24 mouse cellular contexts compared by ENCODE assay signal in genomic region chr9:113162897-113163874, GRCm38 (mm10).
DNase-seq lines count a peak whose midpoint lies in the region; ATAC-seq and TF ChIP-seq lines count a peak whose summit lies in the region.
"Had no signal": no experiment of that assay in that cellular context is flagged by ENCODE, and none has a peak within 500 bp of the region (broad histone marks: within the 10 kb centered on the region; RNA-seq: fewer than 3 reads in every experiment).

No protein-coding gene starts in this region.

- no peak for TF ChIP-seq POLR2A in thymus, adult 2 months (IDR thresholded peaks at IDR 0.05; ENCODE audit: control insufficient read depth, extremely low read depth, insufficient read depth, low read length, poor library complexity)

- no peak overlapping the region for H3K4me2 ChIP-seq in neural tube, embryonic 11.5 days (ENCODE audit: low read depth)
- no peak overlapping the region for H3K4me2 ChIP-seq in hindbrain, embryonic 16.5 days (ENCODE audit: low read length)
- no peak overlapping the region for H3K4me2 ChIP-seq in neural tube, embryonic 15.5 days
- H3K4me2 ChIP-seq: embryonic facial prominence, embryonic 15.5 days; heart, embryonic 12.5 days; limb, embryonic 12.5 days; liver, embryonic 13.5 days; lung, embryonic 14.5 days; neural tube, embryonic 12.5 days had no signal

- no peak overlapping the region for H3K9ac ChIP-seq in neural tube, embryonic 11.5 days (ENCODE audit: low read length)
- no peak overlapping the region for H3K9ac ChIP-seq in hindbrain, embryonic 16.5 days (ENCODE audit: low read depth, low read length)
- H3K9ac ChIP-seq in neural tube, embryonic 15.5 days (replicated peaks): no peak overlapping the region
- H3K9ac ChIP-seq: embryonic facial prominence, embryonic 15.5 days; heart, embryonic 12.5 days; limb, embryonic 12.5 days; liver, embryonic 13.5 days; lung, embryonic 14.5 days; neural tube, embryonic 12.5 days had no signal

- no peaks in the 10 kb centered on the region for H3K36me3 ChIP-seq in neural tube, embryonic 11.5 days (ENCODE audit: control insufficient read depth, insufficient read depth, low read length)
- no peaks in the 10 kb centered on the region for H3K36me3 ChIP-seq in hindbrain, embryonic 16.5 days (ENCODE audit: control insufficient read depth, insufficient read depth, low read length)
- H3K36me3 ChIP-seq in neural tube, embryonic 15.5 days: no peaks in the 10 kb centered on the region
- no peaks in the 10 kb centered on the region for H3K36me3 ChIP-seq in thymus, adult 2 months (ENCODE audit: control insufficient read depth, insufficient read depth, low read length)
- H3K36me3 ChIP-seq: embryonic facial prominence, embryonic 15.5 days; heart, embryonic 12.5 days; limb, embryonic 12.5 days; liver, embryonic 13.5 days; neural tube, embryonic 12.5 days had no signal

- H3K4me1 ChIP-seq in neural tube, embryonic 11.5 days (ENCODE audit: control insufficient read depth, insufficient read depth, low read length): no peaks in the 10 kb centered on the region
- H3K4me1 ChIP-seq in hindbrain, embryonic 16.5 days (ENCODE audit: control insufficient read depth, insufficient read depth, low read depth, low read length): peaks cover 2% of the 10 kb centered on the region; the same call in 1 of the 2 replicates
- peaks cover 12% of the 10 kb centered on the region; the same call in 1 of the 2 replicates for H3K4me1 ChIP-seq in neural tube, embryonic 15.5 days
- H3K4me1 ChIP-seq in thymus, adult 2 months (replicated peaks; ENCODE audit: control insufficient read depth, insufficient read depth, low read length): no peaks in the 10 kb centered on the region
- H3K4me1 ChIP-seq: embryonic facial prominence, embryonic 15.5 days; heart, embryonic 12.5 days; liver, embryonic 13.5 days; neural tube, embryonic 12.5 days had no signal

- peak; percentile 25 for DNase-seq in heart, adult 11 months
- DNase-seq in heart, postnatal 4 days: no peak
- no peak for DNase-seq in neural tube, embryonic 11.5 days (ENCODE audit: low spot score)
- DNase-seq in neural tube, embryonic 10.5 days (ENCODE audit: extremely low spot score, low spot score): no peak
- DNase-seq in thymus, adult 2 months: no peak
- no peak for DNase-seq in spleen, postnatal 36 days (ENCODE audit: low spot score in 2 of 2)
- DNase-seq: adrenal gland, postnatal 14 days; cerebellum, adult 11-12 months; cerebellum, postnatal 14 days; gastrocnemius, adult 2 months; heart, postnatal 14 days; kidney, adult 9 months; kidney, postnatal 36 days; liver, embryonic 13.5 days; lung, embryonic 14.5 days; lung, postnatal 4 days; right cerebral cortex, postnatal 25 days had no signal

- H3K27me3 ChIP-seq in neural tube, embryonic 11.5 days (ENCODE audit: control insufficient read depth, insufficient read depth, low read length): no peaks in the 10 kb centered on the region
- H3K27me3 ChIP-seq in hindbrain, embryonic 16.5 days (replicated peaks; ENCODE audit: control insufficient read depth, insufficient read depth, low read length): no peaks in the 10 kb centered on the region
- no peaks in the 10 kb centered on the region for H3K27me3 ChIP-seq in neural tube, embryonic 15.5 days (replicated peaks)
- no peaks in the 10 kb centered on the region for H3K27me3 ChIP-seq in thymus, adult 2 months (ENCODE audit: control insufficient read depth, insufficient read depth, low read length)
- H3K27me3 ChIP-seq: CH12.LX; embryonic facial prominence, embryonic 15.5 days; heart, embryonic 12.5 days; limb, embryonic 12.5 days; liver, embryonic 13.5 days; neural tube, embryonic 12.5 days had no signal

- H3K27ac ChIP-seq in neural tube, embryonic 11.5 days (ENCODE audit: low read depth, low read length): no peak overlapping the region
- H3K27ac ChIP-seq in hindbrain, embryonic 16.5 days (ENCODE audit: low read depth, low read length): peak overlapping the region; percentile 39; the same call in 1 of the 2 replicates
- H3K27ac ChIP-seq in neural tube, embryonic 15.5 days (replicated peaks): no peak overlapping the region; the same call in 1 of the 2 replicates
- no peak overlapping the region for H3K27ac ChIP-seq in thymus, adult 2 months (ENCODE audit: control insufficient read depth, insufficient read depth, low read length)
- H3K27ac ChIP-seq: embryonic facial prominence, embryonic 15.5 days; gastrocnemius, adult 2 months; limb, embryonic 12.5 days; liver, embryonic 13.5 days; neural tube, embryonic 12.5 days had no signal

- no peak for TF ChIP-seq CTCF in thymus, adult 2 months (IDR thresholded peaks at IDR 0.05; ENCODE audit: borderline replicate concordance, control insufficient read depth, extremely low read depth, insufficient read depth, low read length, poor library complexity)

- no peak overlapping the region for H3K4me3 ChIP-seq in neural tube, embryonic 11.5 days (ENCODE audit: low read depth, low read length)
- no peak overlapping the region for H3K4me3 ChIP-seq in hindbrain, embryonic 16.5 days (ENCODE audit: low read length)
- H3K4me3 ChIP-seq in neural tube, embryonic 15.5 days (replicated peaks): no peak overlapping the region
- H3K4me3 ChIP-seq in thymus, adult 2 months (ENCODE audit: control insufficient read depth, insufficient read depth, low read length): no peak overlapping the region
- H3K4me3 ChIP-seq: embryonic facial prominence, embryonic 15.5 days; gastrocnemius, adult 2 months; heart, embryonic 12.5 days; limb, embryonic 12.5 days; liver, embryonic 13.5 days; neural tube, embryonic 12.5 days had no signal

- 77% methylated on average over 12 of the region's 12 CpGs for WGBS in neural tube, embryonic 11.5 days
- WGBS in hindbrain, embryonic 16.5 days: 50% methylated on average over 12 of the region's 12 CpGs
- 42% methylated on average over 12 of the region's 12 CpGs for WGBS in neural tube, embryonic 15.5 days
- WGBS in thymus, adult 2 months: 92% methylated on average over 12 of the region's 12 CpGs

- H3K9me3 ChIP-seq in neural tube, embryonic 11.5 days (ENCODE audit: control insufficient read depth, low read length): no peaks in the 10 kb centered on the region
- no peaks in the 10 kb centered on the region for H3K9me3 ChIP-seq in hindbrain, embryonic 16.5 days (ENCODE audit: control insufficient read depth, low read length)
- no peaks in the 10 kb centered on the region for H3K9me3 ChIP-seq in neural tube, embryonic 15.5 days (replicated peaks)
- H3K9me3 ChIP-seq: embryonic facial prominence, embryonic 15.5 days; heart, embryonic 12.5 days; limb, embryonic 12.5 days; liver, embryonic 13.5 days; neural tube, embryonic 12.5 days had no signal

- peak; percentile 35; the same call in 1 of the 2 replicates for ATAC-seq in neural tube, embryonic 11.5 days (ENCODE audit: insufficient read depth, low FRiP score, low TSS enrichment)
- ATAC-seq in hindbrain, embryonic 16.5 days: peak; percentile 52; the same call in 1 of the 2 replicates
- peak; percentile 80; the same call in 1 of the 2 replicates for ATAC-seq in neural tube, embryonic 15.5 days (ENCODE audit: low FRiP score)
